Mouse (Mus musculus) liver, embryonic 18 days (tissue): Measurements from ENCODE around the gene Ncapg. TPM values are rescaled to one million over a fixed set of nuclear protein-coding genes. Genes with fewer than 3 reads are reported as not detected.

Source experiments
- polyA plus RNA-seq: library from polyadenylated mRNA; depleted of rRNA; stranded (reverse); fragments of >200 nt; gene quantifications from 2 replicates; pipeline ENCODE4 v1.2.3, GENCODE M21; 2012; rRNA removed

The Ncapg gene
- polyA plus RNA-seq, result 12.1 and 14.2 TPM in 2 replicates

GRCm38 (mm10) chr5:45669598-45670279 lies at the start of gene Ncapg:
Ncapg (plus strand) TSS chr5:45669919.

GRCm38 (mm10) chr5:45638806-45639714 lies 30.7 kb upstream of the Ncapg start, which contains the start of gene Fam184b:
Fam184b (minus strand) TSS chr5:45639614.

Other genes starting within 250 kb of the Ncapg start
- 104 and 149 TPM in 2 replicates for gene Qdpr, start 219.7 kb upstream of the Ncapg start, polyA plus RNA-seq
- not detected in 2 replicates for gene Clrn2, start 216.2 kb upstream of the Ncapg start, polyA plus RNA-seq
- gene Lap3, start 176.5 kb upstream of the Ncapg start, polyA plus RNA-seq, result 36.5 and 38.0 TPM in 2 replicates
- gene Med28, start 149.7 kb upstream of the Ncapg start, polyA plus RNA-seq, result 27.7 and 31.1 TPM in 2 replicates
- 0.03 and 0.06 TPM in 2 replicates for gene Fam184b, start 30.3 kb upstream of the Ncapg start, polyA plus RNA-seq
- 1.7 and 1.9 TPM in 2 replicates for gene Lcorl, start 187.7 kb downstream of the Ncapg start, polyA plus RNA-seq